Mouse (Mus musculus) frontal cortex, postnatal 14 days (tissue): ENCODE measurements at regions not wholly inside any gene's neighbourhood (a gene's known extent, or its start where the extent isn't known, plus 50 kb on each side); places are given as distances from the start of the nearest gene placed in this dataset.
A peak's percentile ranks its signal among the peaks of the same experiment; 100 is the strongest.

Experiments used
- DNase-seq, 2 experiments: peaks; one replicate each; pipeline ENCODE4 v3.0.0; 2022; ENCODE audit warnings: low spot score in 2 of 2

DNA sequence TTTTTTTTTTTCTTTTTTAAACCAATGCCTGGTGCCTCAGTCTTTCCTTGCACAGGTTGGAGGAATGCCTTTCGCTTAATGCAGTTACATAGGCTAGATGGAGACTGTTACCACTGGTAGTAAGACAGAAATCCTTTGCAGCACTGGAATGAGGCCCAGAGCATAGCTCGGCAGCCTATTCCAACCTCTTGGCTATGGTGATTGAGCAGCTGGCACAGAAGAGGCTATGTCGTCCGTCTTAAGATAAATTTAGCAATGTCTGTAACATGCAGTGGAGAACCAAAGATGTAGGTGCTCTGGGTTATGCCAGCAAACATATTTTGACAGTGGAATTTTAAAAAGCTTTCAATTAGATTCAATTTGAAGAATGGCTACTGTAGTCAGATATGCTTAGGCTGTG, 343.2 kb upstream of the Fam98a start:
- DNase-seq, result no peak

DNA sequence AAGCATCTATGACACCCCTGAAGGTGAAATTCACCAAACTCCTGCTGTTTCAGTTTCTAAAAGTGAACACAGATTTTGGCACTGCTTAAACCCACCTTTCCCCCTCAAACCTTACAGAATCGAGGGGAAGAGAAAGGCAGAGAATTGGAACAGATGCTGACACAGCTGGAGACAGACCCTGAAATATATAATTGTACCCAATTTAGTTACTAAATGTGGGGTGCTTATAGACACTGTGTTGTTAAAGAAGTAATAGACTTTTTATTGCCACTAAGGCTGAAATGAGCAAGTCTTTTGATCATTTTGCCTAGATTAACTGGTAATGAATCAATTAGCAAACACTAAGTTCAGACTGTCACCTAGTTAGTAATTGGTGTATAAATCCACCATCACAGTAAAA, 341.8 kb upstream of the Fam98a start:
- no peak for DNase-seq

DNA sequence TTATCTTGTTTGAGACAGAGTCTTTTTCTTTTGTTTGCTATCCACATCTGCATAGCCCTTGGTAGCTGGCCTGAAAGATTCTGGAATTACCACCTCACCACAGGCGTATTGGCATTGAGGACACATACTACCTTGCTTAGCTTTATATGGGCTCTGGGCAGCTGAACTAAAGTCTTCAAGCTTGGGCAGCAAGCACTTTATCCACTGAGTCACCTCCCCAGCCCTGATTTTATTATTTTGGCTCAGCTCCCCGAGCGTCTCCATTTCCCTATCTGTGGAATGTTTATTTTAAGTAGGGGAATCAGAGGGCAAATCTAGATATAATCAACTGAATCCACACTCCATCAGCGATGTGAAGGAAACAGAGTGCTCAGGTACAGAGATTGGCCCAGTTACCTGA, 340.4 kb upstream of the Fam98a start:
- no peak for DNase-seq

- DNase-seq, result no peak
Measured at GRCm38 (mm10) chr17:75891564-75891963, 339.8 kb upstream of the Fam98a start.

DNA sequence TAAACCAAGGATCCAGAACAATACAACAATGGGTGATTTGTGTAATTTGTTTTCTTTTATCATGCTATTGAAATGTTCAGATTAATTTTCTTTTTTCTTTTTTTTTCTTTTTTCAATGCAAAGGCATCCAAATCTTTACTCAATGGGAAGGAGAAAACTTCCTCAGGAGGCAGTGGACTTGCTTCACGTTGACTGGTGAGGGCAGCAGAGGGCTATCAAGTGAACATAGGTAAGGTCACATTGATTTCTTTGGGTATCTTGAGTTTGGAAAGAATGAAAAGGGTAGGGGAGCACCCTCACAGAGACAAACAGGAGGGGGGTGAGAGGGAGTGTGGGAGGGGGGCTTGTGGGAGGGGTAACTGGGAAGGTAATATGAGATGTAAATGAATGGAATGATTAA, 326.1 kb upstream of the Fam98a start:
- no peak for DNase-seq

- DNase-seq, result no peak
Measured at GRCm38 (mm10) chr17:75876895-75877294, 325.1 kb upstream of the Fam98a start.

DNA sequence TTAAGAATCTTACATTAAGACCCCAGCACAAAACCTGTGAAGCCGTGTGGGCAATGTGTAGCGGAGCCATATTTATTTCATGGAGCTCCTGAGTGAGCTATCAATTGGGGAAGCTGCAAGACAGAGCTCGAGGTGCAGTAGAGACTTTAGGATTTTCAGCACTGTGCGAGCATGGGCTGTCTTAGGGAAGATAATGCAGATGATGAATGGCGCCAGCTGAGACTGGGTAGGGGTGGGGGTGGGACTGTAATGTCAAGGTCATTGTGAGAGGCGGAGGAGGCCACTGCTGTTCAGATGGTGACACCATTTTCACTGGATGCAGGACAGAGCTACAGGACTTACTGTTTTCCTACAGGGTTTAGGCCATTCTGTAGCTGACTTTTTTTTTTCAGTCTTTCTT, 322.8 kb upstream of the Fam98a start:
- DNase-seq, result no peak

GRCm38 (mm10) chr17:75870492-75870891, 318.7 kb upstream of the Fam98a start:
- DNase-seq, result no peak

- DNase-seq, result no peak
Measured at GRCm38 (mm10) chr17:75857015-75857414, 305.3 kb upstream of the Fam98a start.

- DNase-seq, result no peak
Measured at GRCm38 (mm10) chr17:75815997-75816626, 264.4 kb upstream of the Fam98a start.

GRCm38 (mm10) chr17:75812163-75812562, 260.4 kb upstream of the Fam98a start:
- no peak for DNase-seq

- no peak for DNase-seq
Measured at GRCm38 (mm10) chr17:75808524-75809326, 257.0 kb upstream of the Fam98a start.

GRCm38 (mm10) chr17:75808025-75808424, 256.3 kb upstream of the Fam98a start:
- DNase-seq, result no peak

DNA sequence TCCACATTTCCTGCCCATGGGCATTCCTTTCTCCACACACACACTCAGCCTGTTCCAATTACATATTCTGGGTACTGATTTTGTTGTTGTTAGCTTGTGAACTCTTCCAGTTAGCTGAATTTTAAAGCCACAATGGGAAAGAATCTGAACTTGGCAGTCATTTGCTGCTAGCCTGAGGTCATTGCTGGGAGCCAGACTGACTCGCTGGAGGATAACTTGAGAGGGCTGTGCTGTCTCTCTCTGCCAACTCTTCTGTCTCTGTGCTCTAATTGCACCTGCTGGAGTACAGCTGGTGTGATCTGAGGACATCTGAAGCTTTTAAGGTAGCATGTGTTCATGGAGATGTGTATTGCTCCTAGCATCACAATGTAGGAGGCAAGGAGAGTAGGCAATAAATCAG, 252.6 kb upstream of the Fam98a start:
- DNase-seq, result no peak

DNA sequence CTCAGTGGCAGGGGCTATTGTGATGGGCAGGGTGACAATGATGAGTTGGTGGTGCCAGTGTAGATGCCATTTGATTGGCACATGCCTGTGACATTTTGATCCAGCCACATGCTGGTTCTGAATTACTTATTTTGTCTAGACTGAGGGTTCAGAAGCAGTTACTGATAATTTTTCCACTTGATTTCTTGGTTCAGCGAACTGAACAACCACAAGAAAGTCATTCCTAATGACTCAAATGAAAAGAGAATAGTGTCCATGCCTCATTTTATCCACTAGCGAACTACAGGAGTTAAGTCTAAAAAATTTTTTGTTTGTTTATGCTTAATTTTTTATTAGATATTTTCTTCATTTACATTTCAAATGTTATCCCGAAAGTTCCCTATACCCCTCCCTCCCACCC, 244.6 kb upstream of the Fam98a start:
- DNase-seq, result no peak

DNA sequence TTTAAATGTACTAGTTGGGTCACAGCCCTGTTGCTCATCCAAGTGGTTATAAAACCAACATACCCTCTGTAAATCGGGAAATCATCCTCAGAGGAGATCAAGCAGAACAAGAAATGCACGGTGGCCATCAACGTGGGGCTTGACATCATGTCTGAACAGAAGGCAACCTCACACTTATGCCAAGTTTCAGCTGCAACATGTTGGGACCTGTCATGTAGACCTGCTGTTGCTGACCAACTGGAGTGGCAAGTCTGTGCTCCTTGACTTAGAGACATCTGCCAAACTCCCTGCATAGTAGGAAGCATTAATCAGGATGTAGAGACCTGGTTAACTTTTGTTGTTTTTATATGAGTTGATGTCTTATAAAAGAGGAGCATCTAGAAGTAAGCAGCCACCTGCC, 244.0 kb upstream of the Fam98a start:
- no peak for DNase-seq

GRCm38 (mm10) chr17:75779770-75780169, 228.0 kb upstream of the Fam98a start:
- DNase-seq, result peak in 1 of 2 experiments; percentile 6

DNA sequence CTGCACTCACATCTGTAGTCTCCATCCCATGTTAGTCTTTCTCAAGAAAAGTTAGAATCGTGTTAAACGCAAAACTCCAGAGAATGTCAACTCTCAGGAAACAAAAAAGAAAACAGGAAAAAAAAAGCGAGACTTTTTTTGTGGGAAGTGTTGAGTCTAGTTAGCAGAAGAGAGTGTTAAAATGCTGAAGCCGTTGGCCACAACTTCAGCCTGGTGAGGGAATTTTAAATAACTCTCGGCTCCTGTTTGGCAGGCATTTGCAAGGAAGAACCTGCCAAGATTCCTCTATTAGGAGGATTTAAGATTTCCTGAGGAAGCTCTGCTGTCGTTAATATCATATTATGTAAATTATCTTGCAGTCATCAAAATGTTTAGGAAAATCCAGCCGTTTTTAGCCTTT, 224.9 kb upstream of the Fam98a start:
- DNase-seq, result peak in 1 of 2 experiments; percentile 8

DNA sequence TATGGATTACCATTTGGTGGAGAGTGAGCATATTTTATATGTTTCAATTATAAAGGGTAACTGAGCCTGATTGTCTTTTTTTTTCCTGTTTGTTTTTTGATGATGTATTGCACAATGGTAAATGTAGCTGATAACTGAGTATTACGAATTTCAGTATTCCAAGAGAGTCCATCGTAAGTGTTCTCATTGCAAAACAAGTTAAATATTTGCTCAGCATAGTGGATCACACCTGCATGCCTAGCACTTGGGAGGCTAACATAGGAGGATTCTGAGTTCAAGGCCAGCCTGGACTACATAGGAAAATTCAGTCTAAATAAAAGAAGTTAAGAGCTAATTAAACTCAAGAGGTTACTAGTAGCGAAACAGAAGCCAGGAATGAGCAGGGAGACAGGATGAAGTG, 223.8 kb upstream of the Fam98a start:
- DNase-seq, result no peak

DNA sequence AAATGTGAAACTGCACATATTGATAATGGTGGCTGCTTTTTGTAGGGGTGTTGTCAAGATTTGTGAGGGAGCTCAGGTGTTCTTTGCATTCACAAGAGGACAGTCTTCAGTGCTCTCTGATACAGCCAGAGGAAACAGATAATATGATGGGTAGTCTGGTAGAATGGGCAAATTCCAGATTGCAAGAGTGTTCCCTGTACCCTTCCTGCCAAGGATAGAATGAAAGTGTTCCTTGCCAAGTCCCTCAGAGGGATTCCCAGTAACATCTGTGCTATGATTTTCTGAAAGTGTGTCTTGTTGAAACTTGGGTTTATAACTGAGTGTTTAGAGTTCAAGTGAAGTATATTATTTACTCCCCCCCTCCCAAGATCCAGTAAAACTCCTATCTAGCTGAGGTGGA, 221.1 kb upstream of the Fam98a start:
- DNase-seq, result no peak

GRCm38 (mm10) chr17:75768654-75769053, 216.9 kb upstream of the Fam98a start:
- DNase-seq, result no peak

GRCm38 (mm10) chr17:75763391-75763790, 211.6 kb upstream of the Fam98a start:
- DNase-seq, result no peak

DNA sequence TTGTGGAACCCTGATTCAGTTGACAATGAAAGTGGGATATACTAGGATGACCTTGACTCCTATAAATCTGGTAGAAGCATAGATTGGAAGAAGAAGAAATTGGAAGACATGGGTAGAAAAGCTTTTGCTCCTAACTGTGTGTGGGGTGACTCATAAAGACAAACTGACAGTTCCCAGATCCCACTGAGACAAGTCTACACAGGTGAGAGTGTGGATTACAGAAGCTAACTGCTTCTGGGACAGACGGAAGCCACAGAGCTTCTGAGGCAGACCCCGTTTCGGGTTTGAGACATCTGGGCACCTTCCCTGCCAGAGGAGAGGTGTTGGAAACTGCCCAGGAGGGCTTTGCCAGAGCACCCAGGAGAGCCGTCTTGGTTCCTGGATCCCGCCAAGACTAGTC, 204.7 kb upstream of the Fam98a start:
- DNase-seq, result no peak

- DNase-seq, result no peak
Measured at GRCm38 (mm10) chr17:75716458-75716857, 164.7 kb upstream of the Fam98a start.
